Mouse (Mus musculus): ENCODE data around the gene Atxn2. TPM values are rescaled to one million over a fixed set of nuclear protein-coding genes. Genes with fewer than 3 reads are reported as not detected.

The Atxn2 gene
- polyA plus RNA-seq, 1 experiment from 2014 or later = 43.5 TPM

- H3K36me3 ChIP-seq (ENCODE audit: control insufficient read depth, insufficient read depth, low read length) = no peaks in the 10 kb centered on the region
- no peak overlapping the region for H3K27ac ChIP-seq (ENCODE audit: low read depth, low read length)
- no peak overlapping the region for H3K9ac ChIP-seq (ENCODE audit: low read length)
- DNase-seq (ENCODE audit: low spot score) = no peak
- H3K4me1 ChIP-seq (ENCODE audit: control insufficient read depth, insufficient read depth, low read length) = peaks cover 4% of the 10 kb centered on the region; the same call in 1 of the 2 replicates
- ATAC-seq = no peak
- H3K4me2 ChIP-seq (ENCODE audit: low read length) = no peak overlapping the region
- no peaks in the 10 kb centered on the region for H3K9me3 ChIP-seq (replicated peaks; ENCODE audit: control insufficient read depth, low read length)
- H3K27me3 ChIP-seq (replicated peaks; ENCODE audit: control insufficient read depth, insufficient read depth, low read length) = no peaks in the 10 kb centered on the region
- WGBS = 66% methylated on average over 8 of the region's 8 CpGs
- no peak overlapping the region for H3K4me3 ChIP-seq (ENCODE audit: low read depth, low read length)
Measured at GRCm38 (mm10) chr5:121701111-121701769, 9.9 kb upstream of the Atxn2 start.

- Histone ChIP-seq H3K9me3 (replicated peaks; ENCODE audit: control insufficient read depth, low read length) (no peaks in the 10 kb centered on the region), H3K36me3 (ENCODE audit: control insufficient read depth, insufficient read depth, low read length) (no peaks in the 10 kb centered on the region), H3K4me3 (ENCODE audit: low read depth, low read length) (no peak overlapping the region), H3K4me1 (ENCODE audit: control insufficient read depth, insufficient read depth, low read length) (peaks cover 4% of the 10 kb centered on the region; the same call in 1 of the 2 replicates), H3K27me3 (replicated peaks; ENCODE audit: control insufficient read depth, insufficient read depth, low read length) (no peaks in the 10 kb centered on the region), H3K27ac (ENCODE audit: low read depth, low read length) (no peak overlapping the region), H3K9ac (ENCODE audit: low read length) (no peak overlapping the region), H3K4me2 (ENCODE audit: low read length) (no peak overlapping the region)
- ATAC-seq = no peak
- WGBS = 72% methylated on average over 1 of the region's 1 CpGs
- no peak for DNase-seq (ENCODE audit: low spot score)
Measured at GRCm38 (mm10) chr5:121703341-121703740, 7.8 kb upstream of the Atxn2 start.

GRCm38 (mm10) chr5:121704512-121705248 is 6.5 kb upstream of the Atxn2 start:
- Histone ChIP-seq H3K4me2 (ENCODE audit: low read length) (peak overlapping the region; percentile 36), H3K27ac (ENCODE audit: low read depth, low read length) (no peak overlapping the region), H3K9ac (ENCODE audit: low read length) (peak overlapping the region; percentile 43; the same call in 1 of the 2 replicates), H3K4me1 (ENCODE audit: control insufficient read depth, insufficient read depth, low read length) (peaks cover 4% of the 10 kb centered on the region; the same call in 1 of the 2 replicates), H3K4me3 (ENCODE audit: low read depth, low read length) (no peak overlapping the region), H3K27me3 (replicated peaks; ENCODE audit: control insufficient read depth, insufficient read depth, low read length) (no peaks in the 10 kb centered on the region), H3K36me3 (ENCODE audit: control insufficient read depth, insufficient read depth, low read length) (no peaks in the 10 kb centered on the region), H3K9me3 (replicated peaks; ENCODE audit: control insufficient read depth, low read length) (no peaks in the 10 kb centered on the region)
- 4% methylated on average over 20 of the region's 20 CpGs for WGBS
- ATAC-seq = 0 out of 2 replicates have a peak, but pooled peaks have one; percentile 32
- DNase-seq (ENCODE audit: low spot score) = peak; percentile 52

- no peak overlapping the region for H3K27ac ChIP-seq (ENCODE audit: low read depth, low read length)
- no peak overlapping the region for H3K4me3 ChIP-seq (ENCODE audit: low read depth, low read length)
- H3K27me3 ChIP-seq (replicated peaks; ENCODE audit: control insufficient read depth, insufficient read depth, low read length) = no peaks in the 10 kb centered on the region
- H3K9ac ChIP-seq (ENCODE audit: low read length) = no peak overlapping the region
- peaks cover 15% of the 10 kb centered on the region for H3K4me1 ChIP-seq (ENCODE audit: control insufficient read depth, insufficient read depth, low read length)
- H3K36me3 ChIP-seq (ENCODE audit: control insufficient read depth, insufficient read depth, low read length) = no peaks in the 10 kb centered on the region
- 43% methylated on average over 2 of the region's 2 CpGs for WGBS
- no peaks in the 10 kb centered on the region for H3K9me3 ChIP-seq (replicated peaks; ENCODE audit: control insufficient read depth, low read length)
- peak overlapping the region; percentile 86 for H3K4me2 ChIP-seq (ENCODE audit: low read length)
- DNase-seq (ENCODE audit: low spot score) (no peak), ATAC-seq (no peak)
Measured at GRCm38 (mm10) chr5:121710402-121710801, 735 bp upstream of the Atxn2 start.

- Histone ChIP-seq H3K4me2 (ENCODE audit: low read length) (peak overlapping the region; percentile 86), H3K9ac (ENCODE audit: low read length) (peak overlapping the region; percentile 95), H3K27ac (ENCODE audit: low read depth, low read length) (peak overlapping the region; percentile 97), H3K4me3 (ENCODE audit: low read depth, low read length) (peak overlapping the region; percentile 80), H3K9me3 (replicated peaks; ENCODE audit: control insufficient read depth, low read length) (no peaks in the 10 kb centered on the region), H3K4me1 (ENCODE audit: control insufficient read depth, insufficient read depth, low read length) (peaks cover 19% of the 10 kb centered on the region), H3K36me3 (ENCODE audit: control insufficient read depth, insufficient read depth, low read length) (no peaks in the 10 kb centered on the region), H3K27me3 (replicated peaks; ENCODE audit: control insufficient read depth, insufficient read depth, low read length) (no peaks in the 10 kb centered on the region)
- ATAC-seq (no peak), DNase-seq (ENCODE audit: low spot score) (no peak)
- WGBS = under 1% methylated on average over 12 of the region's 12 CpGs
Measured at GRCm38 (mm10) chr5:121710851-121711173, 325 bp upstream of the Atxn2 start.

GRCm38 (mm10) chr5:121711928-121712231 is 743 bp downstream of the Atxn2 start:
- Histone ChIP-seq H3K27me3 (replicated peaks; ENCODE audit: control insufficient read depth, insufficient read depth, low read length) (no peaks in the 10 kb centered on the region), H3K4me1 (ENCODE audit: control insufficient read depth, insufficient read depth, low read length) (peaks cover 22% of the 10 kb centered on the region), H3K4me3 (ENCODE audit: low read depth, low read length) (peak overlapping the region; percentile 80), H3K36me3 (ENCODE audit: control insufficient read depth, insufficient read depth, low read length) (no peaks in the 10 kb centered on the region), H3K9ac (ENCODE audit: low read length) (peak overlapping the region; percentile 95), H3K4me2 (ENCODE audit: low read length) (peak overlapping the region; percentile 84), H3K27ac (ENCODE audit: low read depth, low read length) (peak overlapping the region; percentile 97), H3K9me3 (replicated peaks; ENCODE audit: control insufficient read depth, low read length) (no peaks in the 10 kb centered on the region)
- DNase-seq (ENCODE audit: low spot score) = no peak
- peak; percentile 53 for ATAC-seq
- WGBS = 2% methylated on average over 18 of the region's 57 CpGs

GRCm38 (mm10) chr5:121712232-121712933 is 1.2 kb downstream of the Atxn2 start:
- peak; percentile 57 for ATAC-seq
- WGBS = 0% methylated on average over 20 of the region's 66 CpGs

GRCm38 (mm10) chr5:121712934-121713538 is 1.9 kb downstream of the Atxn2 start:
- WGBS = 0% methylated on average over 27 of the region's 32 CpGs
- Histone ChIP-seq H3K4me1 (ENCODE audit: control insufficient read depth, insufficient read depth, low read length) (peaks cover 22% of the 10 kb centered on the region), H3K36me3 (ENCODE audit: control insufficient read depth, insufficient read depth, low read length) (no peaks in the 10 kb centered on the region), H3K9ac (ENCODE audit: low read length) (peak overlapping the region; percentile 95), H3K27me3 (replicated peaks; ENCODE audit: control insufficient read depth, insufficient read depth, low read length) (no peaks in the 10 kb centered on the region), H3K4me2 (ENCODE audit: low read length) (peak overlapping the region; percentile 84), H3K4me3 (ENCODE audit: low read depth, low read length) (peak overlapping the region; percentile 80), H3K27ac (ENCODE audit: low read depth, low read length) (peak overlapping the region; percentile 97; the same call in 1 of the 2 replicates), H3K9me3 (replicated peaks; ENCODE audit: control insufficient read depth, low read length) (no peaks in the 10 kb centered on the region)
- ATAC-seq = peak; percentile 35; the same call in 1 of the 2 replicates
- DNase-seq (ENCODE audit: low spot score) = peak; percentile 50

More at GRCm38 (mm10) chr5:121712232-121712933, 1.2 kb downstream of the Atxn2 start:
- Histone ChIP-seq H3K9me3 (replicated peaks; ENCODE audit: control insufficient read depth, low read length) (no peaks in the 10 kb centered on the region), H3K4me2 (ENCODE audit: low read length) (peak overlapping the region; percentile 84), H3K4me1 (ENCODE audit: control insufficient read depth, insufficient read depth, low read length) (peaks cover 22% of the 10 kb centered on the region), H3K9ac (ENCODE audit: low read length) (peak overlapping the region; percentile 95), H3K27me3 (replicated peaks; ENCODE audit: control insufficient read depth, insufficient read depth, low read length) (no peaks in the 10 kb centered on the region), H3K36me3 (ENCODE audit: control insufficient read depth, insufficient read depth, low read length) (no peaks in the 10 kb centered on the region), H3K27ac (ENCODE audit: low read depth, low read length) (peak overlapping the region; percentile 97), H3K4me3 (ENCODE audit: low read depth, low read length) (peak overlapping the region; percentile 80)
- peak; percentile 44 for DNase-seq (ENCODE audit: low spot score)
